Mouse (Mus musculus) 416B (cell line): ENCODE measurements at regions not wholly inside any gene's neighbourhood (a gene's known extent, or its start where the extent isn't known, plus 50 kb on each side); places are given as distances from the start of the nearest gene placed in this dataset.
"Not testable (repeated sequence)": the region's sequence is repeated elsewhere in the genome, so short reads cannot be mapped to it uniquely, and the experiment has no call there.

ENCODE experiments used
- DNase-seq: peaks from one replicate; pipeline ENCODE4 v3.0.0; 2011; ENCODE audit warnings: low read depth

GRCm38 (mm10) chr1:160843671-160844070 is 50.7 kb upstream of the Rabgap1l start:
- peak; percentile 72 for DNase-seq

GRCm38 (mm10) chr1:160844709-160845108 is 51.7 kb upstream of the Rabgap1l start:
- DNase-seq: not testable (repeated sequence)

- DNase-seq: no peak
Observed at GRCm38 (mm10) chr1:160850674-160851073, 55.5 kb upstream of the Rc3h1 start.

- DNase-seq: peak; percentile 43
Observed at GRCm38 (mm10) chr1:160854410-160854809, 51.8 kb upstream of the Rc3h1 start.

GRCm38 (mm10) chr1:160855411-160855810 is 50.8 kb upstream of the Rc3h1 start:
- DNase-seq: no peak

- DNase-seq: no peak
Observed at GRCm38 (mm10) chr1:160855926-160856620, 50.1 kb upstream of the Rc3h1 start.
